Mouse (Mus musculus) cerebellum, adult 2 months (tissue): ENCODE measurements around the gene Scel.

Source experiments
- CTCF ChIP-seq: fragments of 200-500 bp; IDR thresholded peaks from 2 replicates; pipeline ENCODE4 v1.5.1; 2011; ENCODE audit warnings: low read depth, mild to moderate bottlenecking, control low read depth, low read length, moderate library complexity, borderline replicate concordance; ENCODE audit not compliant: insufficient read depth
- POLR2A ChIP-seq: fragments of 200-500 bp; IDR thresholded peaks from 2 replicates; pipeline ENCODE4 v1.6.1; 2011; ENCODE audit warnings: low read length, control low read depth, borderline replicate concordance; ENCODE audit not compliant: insufficient read depth

DNA sequence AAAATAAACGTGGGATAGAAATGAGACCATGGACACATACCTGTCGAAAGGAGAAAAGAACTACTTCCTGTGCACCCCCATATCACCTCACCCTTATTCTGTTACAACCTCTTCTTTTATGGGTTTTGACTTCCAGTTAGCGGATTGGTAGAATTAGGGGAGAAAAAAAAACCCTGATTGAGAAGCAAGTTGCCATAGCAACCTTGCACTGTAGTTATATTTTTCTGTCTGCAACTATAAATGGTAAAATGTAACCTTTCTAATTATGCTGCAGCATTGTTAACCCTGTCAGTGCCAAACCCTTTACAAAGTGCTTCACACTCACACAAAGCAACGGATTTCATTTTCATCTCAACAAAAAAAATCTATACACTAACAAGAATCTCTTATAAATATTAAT, 39.2 kb downstream of the Scel start:
- no peak for TF ChIP-seq POLR2A
- no peak for TF ChIP-seq CTCF
